Mouse (Mus musculus): Measurements from ENCODE around the gene Pmvk. TPM values are rescaled to one million over a fixed set of nuclear protein-coding genes. Genes with fewer than 3 reads are reported as not detected.
A peak's percentile ranks its signal among the peaks of the same experiment; 100 is the strongest.
"Not testable (repeated sequence)": the region's sequence is repeated elsewhere in the genome, so short reads cannot be mapped to it uniquely, and the experiment has no call there.

Gene Pmvk
- polyA plus RNA-seq, 1 experiment from 2014 or later: 59.1 TPM

GRCm38 (mm10) chr3:89419571-89419970 is 34.8 kb upstream of the Pmvk start:
- WGBS: 1% methylated on average over 9 of the region's 9 CpGs
- Histone ChIP-seq H3K9ac (peak overlapping the region; percentile 60), H3K27me3 (no peaks in the 10 kb centered on the region), H3K9me3 (replicated peaks) (no peaks in the 10 kb centered on the region), H3K36me3 (peaks cover 30% of the 10 kb centered on the region), H3K4me1 (peaks cover 64% of the 10 kb centered on the region), H3K4me2 (peak overlapping the region; percentile 89), H3K27ac (peak overlapping the region; percentile 100), H3K4me3 (replicated peaks) (peak overlapping the region; percentile 71)
- no peak for ATAC-seq (replicated peaks; ENCODE audit: low FRiP score)

GRCm38 (mm10) chr3:89419981-89420380 is 34.4 kb upstream of the Pmvk start:
- Histone ChIP-seq H3K27ac (peak overlapping the region; percentile 100), H3K27me3 (no peaks in the 10 kb centered on the region), H3K9ac (peak overlapping the region; percentile 60), H3K36me3 (peaks cover 30% of the 10 kb centered on the region), H3K4me2 (peak overlapping the region; percentile 89), H3K4me3 (replicated peaks) (peak overlapping the region; percentile 71), H3K4me1 (peaks cover 68% of the 10 kb centered on the region), H3K9me3 (replicated peaks) (no peaks in the 10 kb centered on the region)
- ATAC-seq (replicated peaks; ENCODE audit: low FRiP score): no peak
- 9% methylated on average over 3 of the region's 3 CpGs for WGBS

DNA sequence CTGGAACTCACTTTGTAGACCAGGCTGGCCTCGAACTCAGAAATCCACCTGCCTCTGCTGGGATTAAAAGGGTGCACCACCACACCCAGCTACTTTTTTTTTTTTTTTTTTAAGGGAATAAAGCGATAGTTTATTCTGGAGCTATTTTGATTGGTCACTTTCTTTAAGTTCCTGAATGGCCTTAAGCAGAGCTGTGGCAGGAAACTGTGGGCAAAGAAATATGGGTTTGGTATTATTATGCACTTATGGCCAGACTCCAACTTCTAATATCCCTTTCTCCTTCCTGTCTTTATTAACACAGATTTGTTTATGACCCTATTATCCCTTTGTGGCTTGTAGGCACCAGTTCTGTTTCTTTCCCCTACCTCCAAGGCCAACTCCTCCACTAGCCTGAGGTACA is 33.9 kb upstream of the Pmvk start:
- H3K4me3 ChIP-seq (replicated peaks): peak overlapping the region; percentile 71
- H3K4me1 ChIP-seq: peaks cover 72% of the 10 kb centered on the region
- no peak for ATAC-seq (replicated peaks; ENCODE audit: low FRiP score)
- 44% methylated on average over 2 of the region's 2 CpGs for WGBS
- peak overlapping the region; percentile 89 for H3K4me2 ChIP-seq
- H3K36me3 ChIP-seq: peaks cover 30% of the 10 kb centered on the region
- H3K27me3 ChIP-seq: no peaks in the 10 kb centered on the region
- no peaks in the 10 kb centered on the region for H3K9me3 ChIP-seq (replicated peaks)
- 0 out of 2 replicates have a peak overlapping the region, but pooled peaks have one; percentile 64 for H3K9ac ChIP-seq
- peak overlapping the region; percentile 100 for H3K27ac ChIP-seq

- WGBS: under 1% methylated on average over 11 of the region's 11 CpGs
- H3K4me2 ChIP-seq: peak overlapping the region; percentile 89
- H3K4me1 ChIP-seq: peaks cover 71% of the 10 kb centered on the region
- peak overlapping the region; percentile 100 for H3K27ac ChIP-seq
- peak; percentile 78 for ATAC-seq (replicated peaks; ENCODE audit: low FRiP score)
- H3K9me3 ChIP-seq (replicated peaks): no peaks in the 10 kb centered on the region
- H3K27me3 ChIP-seq: no peaks in the 10 kb centered on the region
- H3K36me3 ChIP-seq: peaks cover 30% of the 10 kb centered on the region
- peak overlapping the region; percentile 64 for H3K9ac ChIP-seq
- peak overlapping the region; percentile 71 for H3K4me3 ChIP-seq (replicated peaks)
Measured at GRCm38 (mm10) chr3:89421002-89421774, 33.2 kb upstream of the Pmvk start.

GRCm38 (mm10) chr3:89421810-89422473 is 32.4 kb upstream of the Pmvk start:
- no peaks in the 10 kb centered on the region for H3K9me3 ChIP-seq (replicated peaks)
- peaks cover 63% of the 10 kb centered on the region for H3K4me1 ChIP-seq
- WGBS: 2% methylated on average over 22 of the region's 22 CpGs
- H3K9ac ChIP-seq: peak overlapping the region; percentile 64
- ATAC-seq (replicated peaks; ENCODE audit: low FRiP score): no peak
- peak overlapping the region; percentile 71 for H3K4me3 ChIP-seq (replicated peaks)
- peak overlapping the region; percentile 100 for H3K27ac ChIP-seq
- H3K27me3 ChIP-seq: no peaks in the 10 kb centered on the region
- H3K36me3 ChIP-seq: peaks cover 34% of the 10 kb centered on the region
- H3K4me2 ChIP-seq: peak overlapping the region; percentile 89

DNA sequence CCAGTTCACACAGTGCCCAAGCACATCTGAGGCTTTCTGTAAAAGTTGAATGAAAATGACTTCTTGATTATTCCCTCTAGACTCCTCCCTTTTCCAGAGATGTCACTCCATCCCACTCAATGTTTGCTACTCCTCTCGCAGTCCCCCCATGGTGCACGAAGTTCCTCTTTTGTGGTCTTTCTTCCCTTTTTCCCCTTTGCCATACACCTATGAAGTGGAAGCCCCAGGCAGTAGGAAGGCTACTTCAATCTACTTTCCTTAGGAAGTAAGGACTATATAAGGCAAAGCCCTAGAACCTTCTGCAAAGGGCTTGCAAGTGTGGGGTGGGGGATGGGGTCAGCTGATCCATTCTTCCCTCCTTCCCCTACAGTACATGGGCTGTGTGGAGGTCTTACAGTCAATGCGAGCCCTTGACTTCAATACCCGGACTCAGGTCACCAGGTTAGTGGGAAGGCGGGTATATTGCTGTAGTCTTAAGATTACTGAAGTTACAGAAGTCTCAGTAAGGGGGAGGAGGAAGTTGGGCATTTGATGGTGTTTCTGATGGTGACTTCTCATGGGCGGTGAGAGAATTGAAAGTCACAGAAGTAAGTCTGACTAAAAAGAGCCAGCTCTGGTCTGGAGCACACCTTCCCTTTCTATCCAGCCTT is 31.7 kb upstream of the Pmvk start:
- Histone ChIP-seq H3K4me1 (peaks cover 60% of the 10 kb centered on the region), H3K27ac (0 out of 2 replicates have a peak overlapping the region, but pooled peaks have one; percentile 100), H3K4me3 (replicated peaks) (peak overlapping the region; percentile 71), H3K36me3 (peaks cover 42% of the 10 kb centered on the region), H3K9me3 (replicated peaks) (no peaks in the 10 kb centered on the region), H3K9ac (peak overlapping the region; percentile 64; the same call in 1 of the 2 replicates), H3K4me2 (peak overlapping the region; percentile 89), H3K27me3 (no peaks in the 10 kb centered on the region)
- 53% methylated on average over 6 of the region's 6 CpGs for WGBS
- no peak for ATAC-seq (replicated peaks; ENCODE audit: low FRiP score)

DNA sequence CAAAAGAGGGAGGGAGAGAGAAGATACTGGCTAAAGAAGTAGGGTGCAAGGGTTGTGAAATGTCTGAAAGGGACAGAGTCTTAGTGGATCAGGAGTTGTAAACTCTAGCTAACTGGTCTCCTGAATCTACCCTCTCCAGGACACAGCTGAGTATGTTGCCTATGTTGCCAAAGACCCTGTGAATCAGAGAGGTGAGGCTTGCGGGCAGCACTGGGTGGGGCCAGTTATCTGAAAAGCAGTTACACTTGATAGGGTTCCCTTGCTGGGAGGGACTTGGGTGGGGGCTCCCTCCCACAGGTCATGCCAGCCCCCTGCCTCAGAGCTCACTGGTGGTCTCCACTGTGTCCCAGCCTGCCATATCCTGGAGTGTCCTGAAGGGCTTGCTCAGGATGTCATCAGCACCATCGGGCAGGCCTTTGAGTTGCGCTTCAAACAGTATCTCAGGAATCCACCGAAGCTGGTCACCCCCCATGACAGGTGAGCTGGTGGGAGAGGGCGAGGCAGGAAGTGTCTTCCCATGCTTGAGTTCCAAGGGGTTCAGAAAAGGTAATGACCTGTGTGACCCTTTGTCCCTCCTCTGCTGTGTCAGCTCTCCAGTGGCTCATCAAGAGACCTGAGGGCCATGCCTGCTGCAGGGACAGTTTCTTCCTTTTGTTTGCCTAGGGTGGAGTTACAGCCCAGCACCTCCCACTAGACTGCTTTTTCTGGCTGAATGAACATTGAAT is 29.8 kb upstream of the Pmvk start:
- no peak overlapping the region for H3K4me3 ChIP-seq (replicated peaks)
- H3K36me3 ChIP-seq: peaks cover 52% of the 10 kb centered on the region
- H3K4me1 ChIP-seq: peaks cover 57% of the 10 kb centered on the region
- H3K27me3 ChIP-seq: no peaks in the 10 kb centered on the region
- peak overlapping the region; percentile 32; the same call in 1 of the 2 replicates for H3K27ac ChIP-seq
- WGBS: 67% methylated on average over 5 of the region's 5 CpGs
- no peaks in the 10 kb centered on the region for H3K9me3 ChIP-seq (replicated peaks)
- no peak overlapping the region for H3K4me2 ChIP-seq
- no peak for ATAC-seq (replicated peaks; ENCODE audit: low FRiP score)
- H3K9ac ChIP-seq: no peak overlapping the region

- H3K4me3 ChIP-seq (replicated peaks): no peak overlapping the region
- no peak overlapping the region for H3K9ac ChIP-seq
- no peaks in the 10 kb centered on the region for H3K9me3 ChIP-seq (replicated peaks)
- H3K27me3 ChIP-seq: no peaks in the 10 kb centered on the region
- H3K4me2 ChIP-seq: no peak overlapping the region
- peaks cover 52% of the 10 kb centered on the region for H3K4me1 ChIP-seq
- no peak for ATAC-seq (replicated peaks; ENCODE audit: low FRiP score)
- WGBS: 66% methylated on average over 5 of the region's 5 CpGs
- H3K27ac ChIP-seq: peak overlapping the region; percentile 32; the same call in 1 of the 2 replicates
- H3K36me3 ChIP-seq: peaks cover 52% of the 10 kb centered on the region
Measured at GRCm38 (mm10) chr3:89425141-89425525, 29.2 kb upstream of the Pmvk start.

DNA sequence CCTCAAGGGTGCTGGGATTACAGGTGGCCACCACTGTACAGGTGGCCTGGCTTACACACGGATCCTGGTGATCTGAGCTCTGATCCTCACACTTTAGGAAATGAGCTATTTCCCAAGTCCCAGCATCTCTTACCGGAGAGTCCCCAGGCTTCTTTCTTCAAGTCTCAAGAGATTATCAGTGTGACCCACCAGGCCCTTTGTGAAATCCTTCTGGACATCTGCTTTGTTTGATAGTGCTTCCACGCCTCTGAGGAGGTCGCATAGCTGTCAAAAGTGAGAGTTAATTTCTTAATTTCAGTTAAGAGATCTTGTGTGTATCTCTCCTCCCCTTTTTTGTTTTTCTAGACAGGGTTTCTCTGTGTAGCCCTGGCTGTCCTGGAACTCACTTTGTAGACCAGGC is 28.5 kb upstream of the Pmvk start:
- WGBS: 86% methylated on average over 4 of the region's 4 CpGs
- Histone ChIP-seq H3K4me1 (peaks cover 45% of the 10 kb centered on the region), H3K4me2 (no peak overlapping the region), H3K4me3 (replicated peaks) (no peak overlapping the region), H3K27ac (no peak overlapping the region), H3K9ac (no peak overlapping the region), H3K27me3 (no peaks in the 10 kb centered on the region), H3K36me3 (peaks cover 52% of the 10 kb centered on the region), H3K9me3 (replicated peaks) (no peaks in the 10 kb centered on the region)
- no peak for ATAC-seq (replicated peaks; ENCODE audit: low FRiP score)

GRCm38 (mm10) chr3:89429021-89429420 is 25.3 kb upstream of the Pmvk start:
- not testable (repeated sequence) for H3K27me3 ChIP-seq; H3K27ac ChIP-seq; H3K4me3 ChIP-seq (replicated peaks); ATAC-seq (replicated peaks; ENCODE audit: low FRiP score); H3K9me3 ChIP-seq (replicated peaks); H3K9ac ChIP-seq; H3K4me2 ChIP-seq
- Histone ChIP-seq H3K4me1 (peaks cover 23% of the 10 kb centered on the region), H3K36me3 (peaks cover 67% of the 10 kb centered on the region)
- WGBS: 90% methylated on average over 7 of the region's 7 CpGs

Measured in kidney, embryonic 15.5 days (tissue).